Mouse (Mus musculus) frontal cortex, adult (tissue): ENCODE data around the gene Mtif3.

Source experiments
- ATAC-seq: cut with Nextera tagmentation; 2 replicates; pipeline ENCODE4 v1.9.2; 2017; ENCODE audit warnings: mild to moderate bottlenecking, moderate library complexity, mixed read lengths; ENCODE audit not compliant: low TSS enrichment

Mtif3 gene

DNA sequence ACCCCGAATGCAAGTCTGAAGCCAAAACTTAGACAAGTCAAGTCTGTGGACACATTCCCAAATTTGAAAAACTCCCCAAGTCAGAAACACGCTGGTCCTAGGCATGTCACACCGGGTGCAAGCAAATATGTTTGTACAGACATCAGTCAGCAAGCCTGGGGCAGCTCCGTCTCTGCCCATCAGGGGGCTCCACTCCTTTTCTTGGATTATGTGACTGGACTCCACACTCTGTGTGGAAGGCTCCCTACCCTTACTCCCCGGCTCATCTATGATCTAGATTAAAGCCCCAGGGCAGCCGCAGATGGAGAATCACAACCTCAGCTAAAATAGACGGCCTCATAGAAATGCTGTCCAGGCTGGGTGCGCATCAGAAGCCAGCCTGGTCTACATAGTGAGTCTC, 47.3 kb downstream of the Mtif3 start:
- ATAC-seq = no peak

DNA sequence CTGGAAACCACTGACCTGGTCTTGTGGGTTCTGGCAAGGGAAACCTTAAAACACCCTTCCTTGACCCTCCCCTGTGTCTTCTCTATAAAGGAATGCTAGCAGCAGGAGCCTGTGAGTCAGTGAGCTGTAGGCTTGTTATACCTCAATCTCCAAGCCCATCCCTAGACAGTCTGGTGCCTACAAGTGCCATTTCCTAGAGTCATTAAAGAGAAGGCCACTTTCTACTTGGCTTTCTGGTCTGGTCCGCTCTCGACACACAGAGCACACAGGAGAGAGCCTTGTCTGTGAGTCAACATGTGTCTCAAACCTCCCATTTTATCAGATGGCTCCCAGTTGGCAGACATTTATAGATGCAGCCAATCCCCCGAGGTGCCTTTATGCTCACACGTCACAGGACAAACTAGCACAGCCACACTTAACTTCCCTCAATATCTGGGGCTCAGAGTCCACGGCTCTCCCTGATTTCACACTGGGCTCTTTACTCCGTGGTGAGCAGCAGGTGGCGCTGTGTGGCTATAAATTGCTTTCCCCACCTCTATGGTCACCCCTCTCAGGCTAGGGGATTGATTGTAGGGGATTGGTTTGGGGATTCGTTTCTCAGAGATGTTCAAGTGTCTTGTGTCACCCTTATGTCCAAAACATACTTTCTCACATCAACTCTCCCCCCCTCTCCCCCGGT, 49.4 kb downstream of the Mtif3 start:
- peak; percentile 74; the same call in 1 of the 2 replicates for ATAC-seq

DNA sequence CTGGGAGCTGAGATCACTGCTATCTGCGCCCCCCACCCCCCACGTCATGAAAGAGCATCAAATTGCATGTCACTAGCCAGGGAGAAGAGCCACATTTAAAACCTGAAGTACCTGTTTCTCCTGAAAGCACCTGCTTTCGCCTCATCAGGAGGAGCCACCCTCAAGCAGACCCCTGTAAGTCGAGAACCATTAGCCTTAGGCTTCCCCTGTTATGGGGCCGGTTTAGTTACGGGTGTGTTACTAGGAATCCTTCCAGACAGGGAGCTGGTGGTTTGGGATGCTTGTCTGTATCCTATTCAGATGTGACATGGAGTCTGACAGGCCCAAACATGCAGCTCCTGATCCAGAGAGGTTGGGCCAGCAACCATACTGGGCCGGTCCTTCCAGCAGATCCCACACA, 50.2 kb downstream of the Mtif3 start:
- ATAC-seq = no peak

DNA sequence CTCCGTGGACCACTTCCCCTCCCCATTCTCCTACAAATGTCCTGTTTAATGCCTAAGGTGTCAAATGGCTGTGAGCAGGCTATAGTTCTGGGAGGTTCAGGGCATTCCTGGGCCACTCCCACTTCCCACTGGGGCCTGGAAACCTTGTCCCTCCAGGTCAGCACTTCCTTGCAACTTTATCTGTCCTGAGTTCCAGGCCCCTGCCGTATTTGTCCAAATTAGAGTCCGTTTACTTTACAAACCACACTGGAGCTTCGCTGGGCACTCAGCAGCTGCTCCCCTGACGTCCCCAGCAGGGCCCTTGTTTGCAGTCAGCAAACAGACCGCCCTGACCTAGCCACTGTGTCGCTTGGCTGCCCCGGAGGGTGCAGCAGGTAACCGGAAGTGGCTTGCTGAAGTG, 51.4 kb downstream of the Mtif3 start:
- no peak for ATAC-seq

DNA sequence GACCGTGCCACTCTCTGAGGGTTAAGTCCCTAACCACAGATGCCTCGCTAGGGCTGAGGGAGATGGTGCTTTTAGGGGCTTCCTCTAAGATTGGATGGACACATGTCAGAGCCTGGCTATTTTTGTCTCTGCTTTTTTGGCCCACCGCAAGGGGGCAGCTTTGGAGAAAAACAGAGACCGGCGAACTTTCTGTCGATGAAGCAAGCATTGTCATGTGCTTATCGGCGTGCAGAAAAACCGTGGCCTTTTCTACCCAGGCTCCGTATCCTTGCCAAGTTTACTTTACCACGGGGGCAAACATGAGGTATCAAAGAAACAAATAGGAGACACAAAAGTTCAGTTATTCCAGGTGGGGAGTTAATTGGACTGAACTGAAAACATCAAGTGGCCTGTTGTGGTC, 55.0 kb downstream of the Mtif3 start:
- ATAC-seq = no peak

DNA sequence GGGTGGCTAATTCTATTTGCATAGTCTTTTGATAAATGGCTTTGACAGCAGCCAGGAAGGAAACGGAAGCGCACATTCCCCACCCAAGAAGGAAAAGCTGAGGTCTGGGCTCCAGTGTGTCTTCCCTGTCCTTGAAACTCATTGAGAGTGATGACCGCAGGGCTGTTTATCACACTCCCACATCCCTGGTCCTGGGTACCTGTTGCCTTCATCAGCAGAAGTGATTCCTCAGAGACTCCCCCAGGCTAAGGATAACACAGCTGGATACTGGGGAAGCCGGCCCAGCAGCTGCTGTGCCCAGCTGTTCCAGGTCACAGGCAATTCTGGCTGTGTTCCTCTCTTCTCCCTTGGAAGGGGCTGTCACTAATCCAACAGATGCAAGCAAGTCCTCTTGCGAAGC, 56.1 kb downstream of the Mtif3 start:
- ATAC-seq = no peak

DNA sequence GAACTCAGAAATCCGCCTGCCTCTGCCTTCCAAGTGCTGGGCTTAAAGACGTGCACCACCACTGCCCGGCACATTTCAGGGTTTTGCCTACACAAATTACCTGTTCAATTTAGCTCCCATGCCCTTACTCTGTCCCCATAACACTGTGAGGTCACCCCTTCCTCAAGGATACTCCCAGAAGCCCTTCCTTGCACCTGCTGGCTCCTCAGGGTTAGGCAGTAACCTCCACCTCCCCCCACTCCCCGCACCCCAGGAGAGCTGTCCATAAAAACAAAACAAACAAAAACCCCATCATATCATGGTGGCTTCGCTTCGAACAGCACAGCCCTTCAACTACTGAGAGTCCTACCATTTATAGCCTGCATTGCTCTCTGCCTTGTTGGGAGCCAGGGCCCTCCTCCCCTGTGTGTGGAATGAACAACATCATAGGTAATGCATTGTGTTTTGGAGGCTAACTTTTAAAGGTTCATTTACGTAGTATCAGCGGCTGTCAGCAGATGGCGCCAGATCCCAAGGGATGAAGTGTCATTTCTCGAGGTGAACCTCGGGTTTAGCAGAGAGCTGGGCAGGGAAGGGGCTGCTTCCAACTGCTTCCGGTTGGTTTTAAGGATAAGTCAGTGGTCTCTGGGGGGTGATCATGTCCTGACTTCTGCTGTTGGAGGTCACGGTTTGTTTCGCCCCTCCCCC, 58.0 kb downstream of the Mtif3 start:
- peak; percentile 41; the same call in 1 of the 2 replicates for ATAC-seq

DNA sequence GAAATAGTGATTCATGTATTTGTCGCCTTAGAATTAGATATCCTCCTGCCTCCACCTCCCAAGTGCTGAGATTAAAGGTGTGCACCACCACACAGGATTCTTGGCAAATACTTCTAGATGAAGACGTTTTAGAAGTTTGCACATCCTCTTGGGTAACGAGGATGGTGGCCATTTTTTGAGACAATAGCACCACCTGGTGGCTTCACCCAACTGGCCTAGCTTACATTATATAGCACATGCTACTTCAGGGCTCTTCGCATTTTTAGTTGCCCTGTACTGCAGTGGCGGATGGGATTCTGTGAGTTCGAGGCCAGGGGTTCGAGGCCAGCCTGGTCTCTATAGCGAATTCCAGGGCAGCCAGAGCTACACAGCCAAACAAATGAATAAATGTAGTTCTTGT, 59.2 kb downstream of the Mtif3 start:
- peak; percentile 81 for ATAC-seq
